Mouse (Mus musculus) layer of hippocampus, adult 9-10 months (tissue): ENCODE measurements at regions not wholly inside any gene's neighbourhood (a gene's known extent, or its start where the extent isn't known, plus 50 kb on each side); places are given as distances from the start of the nearest gene placed in this dataset.

Experiments
- DNase-seq: peaks from one replicate; pipeline ENCODE4 v3.0.0; 2022; ENCODE audit warnings: low spot score

- no peak for DNase-seq
Measured at GRCm38 (mm10) chr2:30698758-30699535, 104.1 kb downstream of the Cstad start.

GRCm38 (mm10) chr2:30697851-30698250, 103.0 kb downstream of the Cstad start:
- no peak for DNase-seq

DNA sequence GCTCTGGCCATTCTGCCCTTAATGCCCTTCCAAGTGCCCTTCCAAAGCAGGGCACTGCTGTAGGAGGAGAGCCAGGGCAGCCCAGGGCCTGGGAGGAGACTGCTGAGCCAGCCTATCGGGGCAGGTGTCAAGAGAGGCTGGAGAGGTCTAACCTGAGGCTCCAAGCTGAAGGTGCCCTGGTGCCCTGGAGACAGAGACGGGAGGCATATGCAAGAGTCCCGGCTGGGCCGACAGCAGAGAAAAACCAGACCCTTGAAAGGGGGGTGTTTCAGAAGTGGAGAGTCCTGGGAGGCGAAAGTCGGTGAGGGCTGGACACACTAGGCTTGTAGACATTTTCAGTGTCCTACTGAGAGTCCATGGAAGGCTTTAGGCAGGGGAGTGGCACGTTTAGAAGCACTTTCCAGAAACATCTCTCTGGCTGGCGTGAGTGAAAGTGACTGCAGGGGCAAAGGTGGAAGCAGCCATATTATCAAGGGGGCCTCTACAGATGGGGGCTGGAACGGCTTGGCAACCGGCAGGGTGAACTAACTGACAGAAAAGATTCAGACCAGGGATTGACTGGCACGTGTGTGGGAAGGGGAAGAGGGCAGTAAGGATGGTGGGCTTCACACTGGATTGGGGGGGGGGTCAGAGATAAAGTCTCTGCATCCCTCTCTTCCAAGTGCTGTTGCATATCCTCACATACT, 101.1 kb downstream of the Cstad start:
- no peak for DNase-seq

GRCm38 (mm10) chr2:30695041-30695440, 100.2 kb downstream of the Cstad start:
- no peak for DNase-seq

DNA sequence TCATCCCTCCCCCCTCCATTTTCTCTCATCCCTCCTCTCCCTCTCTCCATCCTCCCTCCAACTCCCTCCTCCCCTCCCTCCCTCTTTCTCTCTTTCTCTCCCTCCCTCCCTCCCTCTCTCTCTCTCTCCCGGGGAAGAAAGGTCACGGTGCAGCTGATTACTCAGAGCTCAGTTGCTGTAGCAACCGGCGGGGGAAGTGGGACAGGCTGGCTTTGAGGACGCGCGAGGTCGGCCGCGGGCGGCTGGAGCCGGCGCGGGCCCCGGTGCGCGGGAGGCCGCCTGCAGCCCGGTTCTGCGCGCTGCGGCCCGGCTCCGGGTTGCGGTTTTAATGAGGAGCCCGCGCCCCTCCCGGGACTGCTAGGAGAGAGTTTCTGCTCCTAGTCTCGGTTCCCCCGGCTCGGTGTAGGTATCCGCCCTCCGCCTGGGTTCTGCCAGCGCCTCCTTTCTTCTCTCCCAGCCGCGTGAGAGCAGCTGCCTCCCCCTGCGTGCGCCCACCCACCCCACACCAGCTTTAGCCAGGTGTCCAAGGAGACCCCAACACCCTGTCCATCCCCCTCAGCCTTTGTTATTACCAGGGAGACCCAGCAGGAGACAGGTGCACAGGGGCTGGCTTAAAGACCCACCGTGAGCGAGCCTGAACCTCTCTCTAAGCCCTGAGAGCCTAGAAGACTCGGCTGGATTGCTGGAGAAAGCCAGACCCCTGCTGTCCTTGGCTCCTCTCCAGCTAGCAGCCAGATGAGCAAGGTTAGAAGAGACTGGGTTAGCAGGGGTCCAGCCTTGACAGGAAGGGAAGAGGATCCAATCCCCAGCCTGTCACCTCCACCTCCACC, 98.6 kb downstream of the Cstad start:
- DNase-seq = no peak

DNA sequence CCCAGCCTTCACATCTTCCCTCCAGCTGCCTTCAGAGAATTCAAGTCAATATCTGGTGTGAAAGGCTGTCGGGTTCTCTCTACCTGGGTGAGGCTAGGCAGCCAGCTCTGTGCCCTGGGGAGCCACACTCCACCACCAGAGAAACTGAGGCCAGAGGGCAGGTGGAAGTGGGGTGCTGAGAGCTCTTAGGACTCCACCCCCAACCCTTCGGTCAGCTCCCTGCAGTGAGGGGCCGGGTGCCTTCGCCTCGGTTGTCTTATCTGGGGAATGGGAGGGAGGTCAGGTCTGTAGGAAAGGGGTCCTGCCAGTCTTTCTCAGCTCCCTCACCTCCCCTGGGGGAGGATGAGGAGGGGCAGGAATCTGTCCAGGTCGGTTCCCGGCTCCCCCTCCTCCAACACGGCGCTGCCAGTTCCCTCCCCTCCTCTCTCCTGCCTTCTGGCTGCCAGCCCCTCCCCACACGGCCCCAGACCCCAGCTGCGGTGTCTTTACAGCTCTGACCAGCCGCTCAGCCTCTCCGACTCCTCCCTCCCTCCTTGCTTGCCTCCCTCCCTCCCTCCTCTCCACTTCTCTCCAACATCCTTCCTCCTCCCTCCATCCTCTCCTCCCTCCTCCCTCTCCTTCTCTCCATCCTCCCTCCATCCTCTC, 97.8 kb downstream of the Cstad start:
- DNase-seq = no peak

DNA sequence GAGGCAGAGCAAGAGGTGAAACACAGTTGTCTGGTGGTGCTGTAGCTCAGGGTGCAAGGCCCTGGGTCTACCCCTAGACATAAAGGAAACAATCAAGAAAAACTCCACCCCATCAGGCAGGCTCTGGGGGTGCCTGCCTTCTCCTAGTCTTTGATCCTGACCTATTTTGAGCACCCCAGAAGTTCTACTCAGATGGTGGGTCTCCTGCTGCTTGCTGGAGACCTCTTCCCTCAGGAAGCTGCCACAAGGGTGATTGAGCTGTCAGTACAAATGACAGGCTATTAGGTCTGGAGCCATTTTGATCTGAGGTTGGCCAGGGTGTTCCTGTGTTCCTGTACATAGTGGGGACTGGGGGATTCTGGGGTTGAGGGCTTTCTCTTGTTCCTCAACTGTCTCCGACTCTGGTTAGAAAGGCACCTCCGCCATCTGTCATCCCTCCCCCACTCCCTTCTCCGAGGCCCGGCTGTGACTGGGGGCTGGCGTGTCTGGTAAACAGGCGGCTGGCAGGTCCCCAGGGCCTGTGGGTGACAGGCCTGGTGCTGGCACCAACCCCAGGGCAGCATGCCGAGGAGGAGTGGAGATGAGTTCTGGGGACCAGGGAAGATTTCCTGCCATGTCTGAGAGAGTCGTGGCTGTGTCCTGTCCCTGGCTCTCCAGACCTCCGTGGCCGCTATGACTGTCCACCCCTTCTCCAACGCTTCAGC, 97.2 kb downstream of the Cstad start:
- peak; percentile 85 for DNase-seq

GRCm38 (mm10) chr2:30690925-30691856, 96.4 kb downstream of the Cstad start:
- DNase-seq = no peak

GRCm38 (mm10) chr2:30690307-30690706, 95.5 kb downstream of the Cstad start:
- DNase-seq = no peak

- DNase-seq = no peak
Measured at GRCm38 (mm10) chr2:30688402-30688801, 93.6 kb downstream of the Cstad start.

GRCm38 (mm10) chr2:30687121-30687551, 92.3 kb downstream of the Cstad start:
- DNase-seq = no peak

GRCm38 (mm10) chr2:30686359-30686758, 91.5 kb downstream of the Cstad start:
- DNase-seq = no peak

DNA sequence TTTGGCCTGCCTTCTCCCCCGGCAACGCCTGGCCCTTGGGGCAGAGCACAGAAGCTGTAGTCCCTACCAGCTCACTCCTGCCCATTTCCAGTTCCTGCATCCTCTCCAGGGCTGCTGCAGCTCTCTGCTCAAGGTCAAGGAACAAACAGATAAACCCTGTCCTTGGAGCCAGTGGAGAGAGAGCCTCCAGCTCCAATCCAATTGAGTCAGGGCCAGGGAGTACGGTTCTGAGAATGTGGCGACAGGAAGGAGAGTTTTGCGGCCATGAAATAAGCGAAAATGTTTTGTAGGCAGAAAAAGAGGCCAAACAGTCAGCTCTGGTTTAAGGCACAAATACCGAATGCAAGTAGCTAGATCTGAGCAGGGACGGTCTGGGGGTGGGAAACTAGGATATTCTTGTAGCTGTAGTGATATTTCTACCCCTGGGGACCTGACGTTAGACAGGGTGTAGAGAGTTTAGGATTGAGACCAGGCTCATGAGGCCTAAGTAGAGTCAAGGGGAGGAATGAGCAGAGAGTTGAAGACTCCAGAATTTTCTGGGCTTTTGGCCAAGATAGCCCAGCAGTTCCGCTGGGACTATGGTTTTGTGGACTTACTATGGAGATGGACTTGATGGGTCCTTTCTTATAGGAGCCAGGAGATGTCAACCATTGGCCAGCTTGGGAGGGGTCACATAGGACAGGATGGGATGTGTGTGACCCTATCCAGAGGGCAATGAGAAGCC, 90.5 kb downstream of the Cstad start:
- DNase-seq = no peak

DNA sequence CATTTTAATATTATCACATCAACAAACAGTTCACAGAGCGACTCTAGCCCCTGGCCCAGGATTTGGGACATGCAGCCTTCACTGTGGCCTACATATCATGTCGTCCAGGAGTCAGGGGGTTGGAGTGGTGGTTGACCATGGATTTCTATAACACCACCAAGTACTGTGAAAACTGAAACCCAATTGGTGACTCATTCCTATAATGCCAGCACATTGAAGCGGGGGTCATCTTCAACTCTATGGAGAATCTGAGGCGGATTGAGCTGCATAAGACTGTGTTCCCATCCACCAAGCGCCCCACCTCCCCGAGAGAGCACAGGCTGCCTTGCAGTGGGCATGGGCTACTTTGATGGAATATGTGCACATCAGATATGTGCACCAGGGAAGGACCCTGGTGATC, 89.6 kb downstream of the Cstad start:
- DNase-seq = no peak

- DNase-seq = no peak
Measured at GRCm38 (mm10) chr2:30682146-30682825, 87.4 kb downstream of the Cstad start.

GRCm38 (mm10) chr2:30681642-30682041, 86.8 kb downstream of the Cstad start:
- no peak for DNase-seq

DNA sequence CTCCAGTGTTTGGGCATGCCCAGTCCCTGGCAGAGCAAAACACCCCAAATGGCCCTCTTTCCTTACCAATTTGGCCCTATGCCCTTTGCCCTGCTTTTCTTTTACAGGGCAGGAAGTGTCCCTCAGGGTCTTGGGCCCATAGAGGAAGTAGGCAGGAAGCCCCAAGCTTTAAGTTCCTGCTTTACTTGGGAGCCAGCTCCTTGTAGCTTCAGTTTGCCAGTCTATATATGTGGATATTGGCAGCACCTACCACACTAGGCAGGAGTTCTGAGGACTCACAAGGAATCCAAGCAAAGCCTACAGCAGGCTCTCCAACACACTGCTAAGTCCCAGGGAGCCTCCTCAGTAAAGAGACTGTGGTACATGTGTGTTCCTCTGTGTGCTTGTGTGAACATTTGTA, 84.2 kb downstream of the Cstad start:
- DNase-seq = no peak

- DNase-seq = no peak
Measured at GRCm38 (mm10) chr2:30677498-30677897, 82.7 kb downstream of the Cstad start.

- no peak for DNase-seq
Measured at GRCm38 (mm10) chr2:30676833-30677459, 82.1 kb downstream of the Cstad start.
